Mouse (Mus musculus) embryonic facial prominence, embryonic 15.5 days (tissue): ENCODE data around the gene Dock8. TPM values are rescaled to one million over a fixed set of nuclear protein-coding genes. Genes with fewer than 3 reads are reported as not detected.
A peak's percentile ranks its signal among the peaks of the same experiment; 100 is the strongest.

Experiments used
- ATAC-seq: fragments of 200-750 bp; cut with Nextera tagmentation; 2 replicates; pipeline ENCODE4 v1.8.0; 2017; ENCODE audit warnings: low read depth, moderate TSS enrichment; ENCODE audit not compliant: insufficient number of reproducible peaks, low FRiP score, low TSS enrichment
- H3K27ac ChIP-seq: fragments of 300-500 bp; sonication (generic); replicated peaks from 2 replicates; pipeline ENCODE4 v1.5.1; 2015; ENCODE audit warnings: mild to moderate bottlenecking, inconsistent platforms
- H3K27me3 ChIP-seq: fragments of 300-500 bp; sonication (generic); 2 replicates; pipeline ENCODE4 v1.6.1; 2015; ENCODE audit warnings: inconsistent platforms
- H3K36me3 ChIP-seq: fragments of 300-500 bp; sonication (generic); 2 replicates; pipeline ENCODE4 v1.6.1; 2015; ENCODE audit warnings: mild to moderate bottlenecking, inconsistent platforms
- H3K4me1 ChIP-seq: fragments of 300-500 bp; sonication (generic); 2 replicates; pipeline ENCODE4 v1.6.1; 2015; ENCODE audit warnings: inconsistent platforms
- H3K4me2 ChIP-seq: fragments of 300-500 bp; sonication (generic); replicated peaks from 2 replicates; pipeline ENCODE4 v1.6.1; 2015; ENCODE audit warnings: mild to moderate bottlenecking, inconsistent platforms
- H3K4me3 ChIP-seq: fragments of 300-500 bp; sonication (generic); replicated peaks from 2 replicates; pipeline ENCODE4 v1.5.1; 2015; ENCODE audit warnings: mild to moderate bottlenecking, inconsistent platforms
- H3K9ac ChIP-seq: fragments of 300-500 bp; sonication (generic); 2 replicates; pipeline ENCODE4 v1.6.1; 2015; ENCODE audit warnings: inconsistent platforms
- H3K9me3 ChIP-seq: fragments of 300-500 bp; sonication (generic); replicated peaks from 2 replicates; pipeline ENCODE4 v1.6.1; 2016; ENCODE audit warnings: inconsistent platforms
- WGBS: fragments of 180-500 bp; shearing (Covaris S2); methylation state at CpG from one replicate; pipeline ENCODE4 v1.1.7; 2015; 5-methylcytosine and 5-hydroxymethylcytosine counted together
- polyA plus RNA-seq: library from polyadenylated mRNA; unstranded; fragments of >200 nt; fragmentation: Nextera tagmentation; extraction: Ambion mirVana; gene quantifications from 2 replicates; pipeline ENCODE4 v1.2.1, GENCODE M21; 2015

Gene Dock8
- polyA plus RNA-seq, 1 experiment from 2014 or later = 10.4 TPM

- WGBS = 73% methylated on average over 4 of the region's 4 CpGs
- H3K4me2 ChIP-seq = no peak overlapping the region
- no peaks in the 10 kb centered on the region for H3K9me3 ChIP-seq
- H3K4me3 ChIP-seq = no peak overlapping the region
- no peaks in the 10 kb centered on the region for H3K36me3 ChIP-seq
- H3K4me1 ChIP-seq = no peaks in the 10 kb centered on the region
- H3K27me3 ChIP-seq = no peaks in the 10 kb centered on the region
- H3K9ac ChIP-seq = no peak overlapping the region
- ATAC-seq = no peak
- H3K27ac ChIP-seq = no peak overlapping the region
These were observed 16.3 kb upstream of the Dock8 start for GRCm38 (mm10) chr19:24983050-24983449.

GRCm38 (mm10) chr19:24983857-24984498 is 15.4 kb upstream of the Dock8 start:
- H3K27ac ChIP-seq = no peak overlapping the region
- no peak overlapping the region for H3K4me3 ChIP-seq
- no peaks in the 10 kb centered on the region for H3K4me1 ChIP-seq
- no peak overlapping the region for H3K4me2 ChIP-seq
- WGBS = 65% methylated on average over 7 of the region's 7 CpGs
- no peak overlapping the region for H3K9ac ChIP-seq
- ATAC-seq = no peak
- H3K27me3 ChIP-seq = no peaks in the 10 kb centered on the region
- H3K9me3 ChIP-seq = no peaks in the 10 kb centered on the region
- no peaks in the 10 kb centered on the region for H3K36me3 ChIP-seq

GRCm38 (mm10) chr19:24985045-24985444 is 14.3 kb upstream of the Dock8 start:
- ATAC-seq = no peak
- Histone ChIP-seq H3K27ac (no peak overlapping the region), H3K36me3 (no peaks in the 10 kb centered on the region), H3K27me3 (no peaks in the 10 kb centered on the region), H3K9me3 (no peaks in the 10 kb centered on the region), H3K4me2 (no peak overlapping the region), H3K4me1 (no peaks in the 10 kb centered on the region), H3K4me3 (no peak overlapping the region), H3K9ac (no peak overlapping the region)
- 94% methylated on average over 2 of the region's 2 CpGs for WGBS

- ATAC-seq = no peak
- H3K9ac ChIP-seq = no peak overlapping the region
- 72% methylated on average over 4 of the region's 4 CpGs for WGBS
- H3K27me3 ChIP-seq = no peaks in the 10 kb centered on the region
- H3K4me1 ChIP-seq = no peaks in the 10 kb centered on the region
- H3K4me3 ChIP-seq = no peak overlapping the region
- no peak overlapping the region for H3K27ac ChIP-seq
- no peaks in the 10 kb centered on the region for H3K9me3 ChIP-seq
- no peak overlapping the region for H3K4me2 ChIP-seq
- no peaks in the 10 kb centered on the region for H3K36me3 ChIP-seq
These were observed 12.0 kb upstream of the Dock8 start for GRCm38 (mm10) chr19:24987355-24987754.

- Histone ChIP-seq H3K4me2 (no peak overlapping the region), H3K9ac (no peak overlapping the region), H3K36me3 (no peaks in the 10 kb centered on the region), H3K4me1 (no peaks in the 10 kb centered on the region), H3K9me3 (no peaks in the 10 kb centered on the region), H3K4me3 (no peak overlapping the region), H3K27me3 (no peaks in the 10 kb centered on the region), H3K27ac (no peak overlapping the region)
- 74% methylated on average over 5 of the region's 5 CpGs for WGBS
- no peak for ATAC-seq
These were observed 10.5 kb upstream of the Dock8 start for GRCm38 (mm10) chr19:24988831-24989230.

- H3K4me2 ChIP-seq = no peak overlapping the region
- no peaks in the 10 kb centered on the region for H3K36me3 ChIP-seq
- 63% methylated on average over 7 of the region's 7 CpGs for WGBS
- H3K4me3 ChIP-seq = no peak overlapping the region
- no peak for ATAC-seq
- H3K27me3 ChIP-seq = no peaks in the 10 kb centered on the region
- no peak overlapping the region for H3K9ac ChIP-seq
- no peak overlapping the region for H3K27ac ChIP-seq
- H3K4me1 ChIP-seq = no peaks in the 10 kb centered on the region
- H3K9me3 ChIP-seq = no peaks in the 10 kb centered on the region
These were observed 9.1 kb upstream of the Dock8 start for GRCm38 (mm10) chr19:24990138-24990822.

GRCm38 (mm10) chr19:24993526-24993925 is 5.8 kb upstream of the Dock8 start:
- no peak overlapping the region for H3K4me2 ChIP-seq
- H3K4me3 ChIP-seq = no peak overlapping the region
- 66% methylated on average over 6 of the region's 6 CpGs for WGBS
- 0 out of 2 replicates have a peak, but pooled peaks cover 14% of the 10 kb centered on the region for H3K27me3 ChIP-seq
- ATAC-seq = no peak
- H3K36me3 ChIP-seq = no peaks in the 10 kb centered on the region
- H3K27ac ChIP-seq = no peak overlapping the region
- H3K4me1 ChIP-seq = no peaks in the 10 kb centered on the region
- H3K9me3 ChIP-seq = no peaks in the 10 kb centered on the region
- no peak overlapping the region for H3K9ac ChIP-seq

- H3K9ac ChIP-seq = no peak overlapping the region
- H3K4me3 ChIP-seq = no peak overlapping the region
- peaks cover 25% of the 10 kb centered on the region for H3K27me3 ChIP-seq
- ATAC-seq = no peak
- H3K4me1 ChIP-seq = peaks cover 9% of the 10 kb centered on the region
- H3K27ac ChIP-seq = no peak overlapping the region
- no peaks in the 10 kb centered on the region for H3K9me3 ChIP-seq
- WGBS = 21% methylated on average over 8 of the region's 8 CpGs
- H3K36me3 ChIP-seq = no peaks in the 10 kb centered on the region
- H3K4me2 ChIP-seq = no peak overlapping the region
These were observed 4.4 kb upstream of the Dock8 start for GRCm38 (mm10) chr19:24994900-24995299.

- no peaks in the 10 kb centered on the region for H3K36me3 ChIP-seq
- no peak overlapping the region for H3K27ac ChIP-seq
- no peak for ATAC-seq
- no peak overlapping the region for H3K4me2 ChIP-seq
- peaks cover 44% of the 10 kb centered on the region for H3K27me3 ChIP-seq
- peaks cover 10% of the 10 kb centered on the region for H3K4me1 ChIP-seq
- H3K9ac ChIP-seq = no peak overlapping the region
- no peak overlapping the region for H3K4me3 ChIP-seq
- H3K9me3 ChIP-seq = no peaks in the 10 kb centered on the region
- 70% methylated on average over 12 of the region's 12 CpGs for WGBS
These were observed 2.3 kb upstream of the Dock8 start for GRCm38 (mm10) chr19:24996815-24997704.

GRCm38 (mm10) chr19:24998561-24998960 is 773 bp upstream of the Dock8 start:
- Histone ChIP-seq H3K27me3 (peaks cover 55% of the 10 kb centered on the region), H3K36me3 (no peaks in the 10 kb centered on the region), H3K4me2 (peak overlapping the region; percentile 94; the same call in 1 of the 2 replicates), H3K27ac (no peak overlapping the region), H3K9ac (no peak overlapping the region), H3K4me1 (peaks cover 10% of the 10 kb centered on the region), H3K9me3 (no peaks in the 10 kb centered on the region), H3K4me3 (peak overlapping the region; percentile 65; the same call in 1 of the 2 replicates)
- no peak for ATAC-seq
- WGBS = 56% methylated on average over 5 of the region's 5 CpGs

- 24% methylated on average over 9 of the region's 9 CpGs for WGBS
- no peaks in the 10 kb centered on the region for H3K9me3 ChIP-seq
- H3K9ac ChIP-seq = 0 out of 2 replicates have a peak overlapping the region, but pooled peaks have one; percentile 44
- H3K27ac ChIP-seq = no peak overlapping the region
- H3K4me2 ChIP-seq = peak overlapping the region; percentile 94
- H3K27me3 ChIP-seq = peaks cover 55% of the 10 kb centered on the region
- peaks cover 15% of the 10 kb centered on the region for H3K4me1 ChIP-seq
- no peak for ATAC-seq
- no peaks in the 10 kb centered on the region for H3K36me3 ChIP-seq
- peak overlapping the region; percentile 65 for H3K4me3 ChIP-seq
These were observed 819 bp downstream of the Dock8 start for GRCm38 (mm10) chr19:25000153-25000552.
